Mouse (Mus musculus): ENCODE measurements at regions not wholly inside any gene's neighbourhood (a gene's known extent, or its start where the extent isn't known, plus 50 kb on each side); places are given as distances from the start of the nearest gene placed in this dataset.
A peak's percentile ranks its signal among the peaks of the same experiment; 100 is the strongest.
"Not testable (repeated sequence)": the region's sequence is repeated elsewhere in the genome, so short reads cannot be mapped to it uniquely, and the experiment has no call there.

GRCm38 (mm10) chr2:42794776-42795175, 141.4 kb upstream of the Lrp1b start:
- peak; percentile 11 for DNase-seq

GRCm38 (mm10) chr2:42784065-42784464, 130.6 kb upstream of the Lrp1b start:
- no peak for DNase-seq

- not testable (repeated sequence) for DNase-seq
Measured at GRCm38 (mm10) chr2:42740513-42740912, 87.1 kb upstream of the Lrp1b start.

All from right cerebral cortex, postnatal 4 days (tissue).